Mouse (Mus musculus) right cerebral cortex, postnatal 36 days (tissue): ENCODE data around the gene Clip4.

ENCODE experiments used
- DNase-seq, 2 experiments: peaks; one replicate each; pipeline ENCODE4 v3.0.0; 2022; ENCODE audit warnings: low spot score in 2 of 2, mixed read lengths in 1 of 2

Clip4 gene

GRCm38 (mm10) chr17:71791622-71792021 is 23.3 kb downstream of the Clip4 start:
- no peak for DNase-seq

- DNase-seq = no peak
Observed at GRCm38 (mm10) chr17:71795521-71796205, 27.4 kb downstream of the Clip4 start.

- no peak for DNase-seq
Observed at GRCm38 (mm10) chr17:71803456-71803855, 35.2 kb downstream of the Clip4 start.

GRCm38 (mm10) chr17:71803876-71804275 is 35.6 kb downstream of the Clip4 start:
- no peak for DNase-seq

GRCm38 (mm10) chr17:71811070-71811469 is 42.8 kb downstream of the Clip4 start:
- DNase-seq = no peak

- no peak for DNase-seq
Observed at GRCm38 (mm10) chr17:71816136-71816864, 48.0 kb downstream of the Clip4 start.

GRCm38 (mm10) chr17:71823622-71824306 is 55.5 kb downstream of the Clip4 start:
- no peak for DNase-seq

- no peak for DNase-seq
Observed at GRCm38 (mm10) chr17:71826603-71827002, 58.3 kb downstream of the Clip4 start.

- DNase-seq = no peak
Observed at GRCm38 (mm10) chr17:71827627-71828026, 59.4 kb downstream of the Clip4 start.

GRCm38 (mm10) chr17:71828647-71829414 is 60.6 kb downstream of the Clip4 start:
- DNase-seq = no peak

- DNase-seq = no peak
Observed at GRCm38 (mm10) chr17:71831960-71832359, 63.7 kb downstream of the Clip4 start.

GRCm38 (mm10) chr17:71862184-71862583 is 93.9 kb downstream of the Clip4 start:
- no peak for DNase-seq

GRCm38 (mm10) chr17:71862895-71863294 is 94.6 kb downstream of the Clip4 start:
- DNase-seq = no peak

GRCm38 (mm10) chr17:71864039-71864438 is 95.8 kb downstream of the Clip4 start:
- no peak for DNase-seq

- DNase-seq = no peak
Observed at GRCm38 (mm10) chr17:71865437-71865836, 97.2 kb downstream of the Clip4 start.

- DNase-seq = no peak
Observed at GRCm38 (mm10) chr17:71867892-71868291, 99.6 kb downstream of the Clip4 start.

GRCm38 (mm10) chr17:71868828-71869227 is 100.6 kb downstream of the Clip4 start:
- DNase-seq = peak in 1 of 2 experiments; percentile 28

GRCm38 (mm10) chr17:71869372-71870231 is 101.3 kb downstream of the Clip4 start:
- no peak for DNase-seq

- DNase-seq = no peak
Observed at GRCm38 (mm10) chr17:71870232-71870621, 102.0 kb downstream of the Clip4 start.

- no peak for DNase-seq
Observed at GRCm38 (mm10) chr17:71870641-71871040, 102.4 kb downstream of the Clip4 start.

- no peak for DNase-seq
Observed at GRCm38 (mm10) chr17:71871981-71872380, 103.7 kb downstream of the Clip4 start.
